Mouse (Mus musculus) forebrain, embryonic 10.5 days (tissue): Measurements from ENCODE around the gene Dctn5. TPM values are rescaled to one million over a fixed set of nuclear protein-coding genes. Genes with fewer than 3 reads are reported as not detected.

Experiments used
- DNase-seq: peaks from one replicate; pipeline ENCODE4 v3.0.0-alpha.2; 2017; ENCODE audit warnings: low spot score; ENCODE audit errors: extremely low spot score
- H3K27ac ChIP-seq: fragments of 300-500 bp; sonication (generic); 2 replicates; pipeline ENCODE4 v1.5.1; 2016; ENCODE audit warnings: mild to moderate bottlenecking
- H3K27me3 ChIP-seq: fragments of 300-500 bp; sonication (generic); 2 replicates; pipeline ENCODE4 v1.6.1; 2016; ENCODE audit warnings: mild to moderate bottlenecking; ENCODE audit not compliant: poor library complexity, severe bottlenecking
- H3K36me3 ChIP-seq: fragments of 300-500 bp; sonication (generic); replicated peaks from 2 replicates; pipeline ENCODE4 v1.6.1; 2016; ENCODE audit warnings: mild to moderate bottlenecking, moderate library complexity
- H3K4me1 ChIP-seq: fragments of 300-500 bp; sonication (generic); 2 replicates; pipeline ENCODE4 v1.6.1; 2016
- H3K4me3 ChIP-seq: fragments of 300-500 bp; sonication (generic); 2 replicates; pipeline ENCODE4 v1.5.1; 2016; ENCODE audit warnings: mild to moderate bottlenecking, moderate library complexity
- H3K9me3 ChIP-seq: fragments of 300-500 bp; sonication (generic); 2 replicates; pipeline ENCODE4 v1.6.1; 2016; ENCODE audit warnings: mild to moderate bottlenecking, moderate library complexity
- WGBS: fragments of 180-500 bp; shearing (Covaris S2); methylation state at CpG from one replicate; pipeline ENCODE4 v1.1.7; 2016; 5-methylcytosine and 5-hydroxymethylcytosine counted together
- polyA plus RNA-seq: library from polyadenylated mRNA; unstranded; fragments of >200 nt; fragmentation: Nextera tagmentation; extraction: Ambion mirVana; gene quantifications from 2 replicates; pipeline ENCODE4 v1.2.1, GENCODE M21; 2016

Dctn5 gene
- polyA plus RNA-seq, 1 experiment from 2014 or later, result 118 TPM

DNA sequence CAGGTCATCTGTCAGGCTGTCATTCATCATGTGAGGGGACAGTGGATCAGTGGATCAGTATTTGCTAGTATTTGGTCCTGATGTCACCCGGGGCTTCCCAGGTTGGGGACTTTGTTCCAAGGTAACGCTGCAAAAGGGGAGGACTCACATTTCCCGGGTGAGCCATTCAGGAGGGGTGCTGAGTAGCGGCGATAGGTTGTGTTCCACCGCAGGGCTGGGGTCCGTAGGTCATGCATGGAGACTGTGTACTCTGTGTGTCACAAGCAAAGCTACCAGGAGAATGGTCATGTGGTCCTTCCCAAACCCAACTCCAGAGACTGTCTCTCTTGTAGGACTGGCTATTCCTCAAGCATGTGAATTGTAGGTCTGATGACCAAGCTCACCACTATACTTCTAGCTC, 47.9 kb downstream of the Dctn5 start:
- no peak overlapping the region for H3K27ac ChIP-seq
- H3K4me1 ChIP-seq, result peaks cover 3% of the 10 kb centered on the region
- H3K27me3 ChIP-seq, result no peaks in the 10 kb centered on the region
- no peak for DNase-seq
- no peaks in the 10 kb centered on the region for H3K36me3 ChIP-seq
- H3K9me3 ChIP-seq, result no peaks in the 10 kb centered on the region
- H3K4me3 ChIP-seq, result no peak overlapping the region
- WGBS, result 91% methylated on average over 7 of the region's 7 CpGs

DNA sequence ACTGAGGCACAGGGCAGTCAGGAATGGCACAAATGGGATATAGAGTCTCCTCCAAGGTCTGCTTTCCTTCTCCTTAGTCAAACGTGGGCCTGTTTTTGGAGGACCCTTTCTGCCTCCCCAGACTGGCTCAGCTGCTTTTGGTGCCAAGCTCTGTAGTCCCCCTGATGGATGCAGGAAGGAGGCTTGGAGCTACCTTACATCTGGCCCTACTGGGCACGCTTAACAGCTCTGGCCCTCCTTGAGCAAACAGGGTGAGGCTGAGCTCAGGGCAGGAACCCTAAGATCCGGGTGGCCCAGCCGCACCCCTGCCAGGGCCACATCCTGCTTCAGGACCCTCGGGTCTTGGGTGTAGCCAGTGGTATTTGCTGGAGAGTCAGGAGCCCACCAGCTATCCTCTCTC, 51.7 kb downstream of the Dctn5 start:
- WGBS, result 76% methylated on average over 5 of the region's 5 CpGs
- Histone ChIP-seq H3K36me3 (no peaks in the 10 kb centered on the region), H3K27ac (no peak overlapping the region), H3K9me3 (no peaks in the 10 kb centered on the region), H3K4me3 (no peak overlapping the region), H3K4me1 (peaks cover 7% of the 10 kb centered on the region), H3K27me3 (no peaks in the 10 kb centered on the region)
- no peak for DNase-seq

DNA sequence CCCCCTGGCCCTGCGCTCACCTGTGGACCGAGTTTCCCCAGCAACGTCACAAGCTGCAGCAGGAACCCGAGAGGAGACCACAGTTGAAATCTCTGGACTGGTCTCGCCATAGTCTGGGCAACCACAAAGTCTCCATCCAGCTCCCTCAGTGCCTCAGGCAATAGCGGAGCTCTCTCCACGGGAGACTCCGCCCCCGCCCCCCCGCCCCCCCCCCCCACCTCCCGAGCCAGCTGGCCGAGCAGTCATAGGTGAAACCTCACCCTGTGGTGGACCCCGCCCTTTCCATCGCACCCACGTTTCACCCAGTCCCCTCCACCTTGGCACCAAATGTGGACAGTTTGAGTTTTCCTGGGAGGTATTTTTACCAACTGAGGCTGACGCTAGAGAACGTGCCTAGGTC, 53.2 kb downstream of the Dctn5 start, which contains the start of gene Ern2:
Ern2 (minus strand) TSS at position 165 of the 400 bp plus-strand sequence.
- Histone ChIP-seq H3K4me3 (no peak within 1 kb of the TSS), H3K27ac (no peak within 1 kb of the TSS), H3K27me3 (no peaks in the 10 kb centered on the region), H3K36me3 (no peaks in the 10 kb centered on the region), H3K9me3 (no peaks in the 10 kb centered on the region), H3K4me1 (peaks cover 7% of the 10 kb centered on the region)
- DNase-seq, result no peak
- 22% methylated on average over 17 of the region's 17 CpGs for WGBS

DNA sequence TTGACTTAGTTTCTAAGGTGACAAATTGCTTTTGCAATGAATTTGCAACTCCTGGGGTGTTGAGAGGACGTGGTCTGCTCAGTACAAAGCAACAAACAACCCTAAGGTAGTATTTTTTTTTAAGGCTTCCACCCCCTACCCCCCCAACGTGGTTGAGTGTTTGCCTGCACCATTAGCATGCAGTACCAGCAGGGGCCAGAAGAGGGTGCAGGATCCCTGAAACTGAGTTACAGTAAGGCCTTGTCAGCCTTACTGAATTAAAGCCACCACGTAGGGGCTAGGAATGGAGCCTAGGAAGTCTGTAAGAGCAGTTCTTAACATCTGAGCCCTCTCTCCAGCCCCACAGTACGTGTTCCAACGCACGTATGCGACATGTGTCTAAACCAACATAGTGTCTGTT, 56.6 kb downstream of the Dctn5 start:
- Histone ChIP-seq H3K36me3 (no peaks in the 10 kb centered on the region), H3K4me1 (peaks cover 7% of the 10 kb centered on the region), H3K4me3 (no peak overlapping the region), H3K27me3 (no peaks in the 10 kb centered on the region), H3K9me3 (no peaks in the 10 kb centered on the region), H3K27ac (no peak overlapping the region)
- whole genome bisulfite sequencing, result 29% methylated on average over 7 of the region's 7 CpGs
- peak; percentile 57 for DNase-seq

DNA sequence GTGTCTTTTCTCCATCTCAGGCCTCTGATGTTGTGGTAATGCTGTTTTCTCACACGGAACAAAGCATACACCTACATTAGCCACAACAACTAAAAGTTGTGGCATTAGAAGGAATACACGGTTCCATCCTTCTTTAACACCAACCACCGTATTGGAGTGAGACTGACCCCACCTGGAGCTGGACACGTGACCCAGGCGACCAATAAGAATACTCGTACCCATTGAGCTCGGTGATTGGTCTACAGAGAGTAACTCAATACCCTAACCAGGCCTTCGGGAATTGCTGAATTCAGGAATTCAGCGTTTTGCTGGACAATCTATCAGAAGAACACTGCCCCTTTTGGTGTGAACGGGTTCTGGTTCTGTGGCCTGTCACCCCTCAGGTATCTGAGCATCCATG, 58.3 kb downstream of the Dctn5 start:
- Histone ChIP-seq H3K4me3 (no peak overlapping the region), H3K27ac (no peak overlapping the region), H3K9me3 (no peaks in the 10 kb centered on the region), H3K4me1 (peaks cover under 1% of the 10 kb centered on the region), H3K27me3 (no peaks in the 10 kb centered on the region), H3K36me3 (no peaks in the 10 kb centered on the region)
- DNase-seq, result no peak
- WGBS, result 63% methylated on average over 10 of the region's 10 CpGs

DNA sequence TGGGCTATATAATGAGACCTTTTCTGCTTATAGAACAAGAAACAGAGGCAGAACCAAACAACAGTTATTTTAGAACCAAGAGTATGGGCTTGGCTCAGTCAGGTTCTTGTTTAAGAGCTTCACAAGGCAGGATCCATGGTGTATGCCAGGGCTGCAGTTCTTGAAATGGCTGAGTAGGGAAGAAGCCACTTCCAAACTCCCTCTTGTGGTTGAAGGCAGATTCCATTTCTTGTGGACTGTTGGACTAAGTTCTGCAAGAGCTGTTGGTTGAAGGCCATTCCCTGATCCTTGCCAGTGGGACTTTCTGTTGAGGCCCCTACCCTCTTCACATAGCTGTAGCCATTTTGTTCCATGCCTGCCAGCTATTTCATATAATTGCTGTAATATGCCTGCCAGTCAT, 61.1 kb downstream of the Dctn5 start:
- no peaks in the 10 kb centered on the region for H3K9me3 ChIP-seq
- no peak overlapping the region for H3K4me3 ChIP-seq
- no peak for DNase-seq
- no peaks in the 10 kb centered on the region for H3K27me3 ChIP-seq
- H3K27ac ChIP-seq, result no peak overlapping the region
- H3K36me3 ChIP-seq, result no peaks in the 10 kb centered on the region
- no peaks in the 10 kb centered on the region for H3K4me1 ChIP-seq

DNA sequence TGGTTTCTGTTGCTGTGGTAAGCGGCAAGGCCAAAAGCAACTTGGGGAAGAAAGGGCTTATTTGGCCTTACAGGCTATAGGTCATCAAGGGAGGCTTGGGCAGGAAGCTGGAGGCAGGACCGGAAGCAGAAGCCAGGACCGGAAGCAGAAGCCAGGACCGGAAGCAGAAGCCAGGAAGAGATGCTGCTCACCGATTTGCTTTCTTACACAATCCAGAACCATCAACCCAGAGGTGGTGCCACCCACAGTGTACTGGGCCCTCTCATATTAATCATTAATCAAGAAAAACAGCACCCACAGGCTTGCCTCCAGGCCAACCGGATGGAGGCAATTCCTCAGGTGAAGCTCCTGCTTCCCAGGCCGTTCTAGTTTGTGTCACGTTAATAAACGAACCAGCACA, 63.9 kb downstream of the Dctn5 start:
- Histone ChIP-seq H3K9me3 (no peaks in the 10 kb centered on the region), H3K27ac (no peak overlapping the region), H3K4me3 (no peak overlapping the region), H3K36me3 (no peaks in the 10 kb centered on the region), H3K27me3 (no peaks in the 10 kb centered on the region), H3K4me1 (no peaks in the 10 kb centered on the region)
- no peak for DNase-seq
- WGBS, result 83% methylated on average over 9 of the region's 9 CpGs

DNA sequence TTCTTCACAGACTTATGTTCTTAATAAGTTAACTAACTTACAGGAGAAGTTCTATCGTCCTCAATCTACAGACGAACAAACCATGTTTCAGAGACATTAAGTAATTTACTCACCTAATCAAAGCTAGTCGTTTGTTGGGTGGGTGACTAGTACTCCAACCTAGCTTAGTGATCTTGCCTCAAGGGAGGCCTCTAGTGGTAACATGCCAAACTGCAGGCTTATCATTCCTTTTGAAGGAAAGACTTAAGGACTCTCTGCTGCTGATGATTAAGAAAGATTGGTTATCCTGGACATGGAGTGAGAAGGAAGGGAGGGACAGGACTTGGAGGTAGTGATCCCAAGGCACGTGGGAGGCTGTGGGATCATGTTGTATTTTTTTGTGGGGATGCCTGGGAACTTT, 64.5 kb downstream of the Dctn5 start:
- H3K27ac ChIP-seq, result no peak overlapping the region
- no peak for DNase-seq
- no peaks in the 10 kb centered on the region for H3K27me3 ChIP-seq
- no peak overlapping the region for H3K4me3 ChIP-seq
- 45% methylated on average over 4 of the region's 4 CpGs for WGBS
- H3K4me1 ChIP-seq, result no peaks in the 10 kb centered on the region
- H3K36me3 ChIP-seq, result no peaks in the 10 kb centered on the region
- H3K9me3 ChIP-seq, result no peaks in the 10 kb centered on the region

Other genes starting within 250 kb of the Dctn5 start
- 23.3 TPM in 2 replicates for gene Cog7, start 151.3 kb upstream of the Dctn5 start, polyA plus RNA-seq
- gene Gga2, start 111.8 kb upstream of the Dctn5 start, polyA plus RNA-seq, result 93.2 and 98.7 TPM in 2 replicates
- gene Ubfd1, start 65.9 kb upstream of the Dctn5 start, polyA plus RNA-seq, result 65.6 and 66.0 TPM in 2 replicates
- 18.6 and 20.9 TPM in 2 replicates for gene Ears2, start 65.8 kb upstream of the Dctn5 start, polyA plus RNA-seq
- 757 and 765 TPM in 2 replicates for gene Ndufab1, start 31.2 kb upstream of the Dctn5 start, polyA plus RNA-seq
- gene Palb2, start 56 bp upstream of the Dctn5 start, polyA plus RNA-seq, result 27.1 and 30.0 TPM in 2 replicates
- gene Plk1, start 26.4 kb downstream of the Dctn5 start, polyA plus RNA-seq, result 247 and 262 TPM in 2 replicates
- gene Ern2, start 53.2 kb downstream of the Dctn5 start, polyA plus RNA-seq, result not detected in 2 replicates
- not detected in 2 replicates for gene Chp2, start 86.5 kb downstream of the Dctn5 start, polyA plus RNA-seq
- gene Prkcb, start 155.7 kb downstream of the Dctn5 start, polyA plus RNA-seq, result 3.5 and 4.6 TPM in 2 replicates